Mouse (Mus musculus) 3134 (cell line): Measurements from ENCODE around the gene Bag3.
"Not testable (repeated sequence)": the region's sequence is repeated elsewhere in the genome, so short reads cannot be mapped to it uniquely, and the experiment has no call there.

Experiments used
- DNase-seq: peaks from one replicate; pipeline ENCODE4 v3.0.0-alpha.2; 2011; ENCODE audit warnings: low spot score; ENCODE audit not compliant: insufficient read length; ENCODE audit errors: extremely low read depth

The Bag3 gene

GRCm38 (mm10) chr7:128563373-128563772 is 40.0 kb downstream of the Bag3 start:
- no peak for DNase-seq

- no peak for DNase-seq
Observed at GRCm38 (mm10) chr7:128566311-128566710, 42.9 kb downstream of the Bag3 start.

DNA sequence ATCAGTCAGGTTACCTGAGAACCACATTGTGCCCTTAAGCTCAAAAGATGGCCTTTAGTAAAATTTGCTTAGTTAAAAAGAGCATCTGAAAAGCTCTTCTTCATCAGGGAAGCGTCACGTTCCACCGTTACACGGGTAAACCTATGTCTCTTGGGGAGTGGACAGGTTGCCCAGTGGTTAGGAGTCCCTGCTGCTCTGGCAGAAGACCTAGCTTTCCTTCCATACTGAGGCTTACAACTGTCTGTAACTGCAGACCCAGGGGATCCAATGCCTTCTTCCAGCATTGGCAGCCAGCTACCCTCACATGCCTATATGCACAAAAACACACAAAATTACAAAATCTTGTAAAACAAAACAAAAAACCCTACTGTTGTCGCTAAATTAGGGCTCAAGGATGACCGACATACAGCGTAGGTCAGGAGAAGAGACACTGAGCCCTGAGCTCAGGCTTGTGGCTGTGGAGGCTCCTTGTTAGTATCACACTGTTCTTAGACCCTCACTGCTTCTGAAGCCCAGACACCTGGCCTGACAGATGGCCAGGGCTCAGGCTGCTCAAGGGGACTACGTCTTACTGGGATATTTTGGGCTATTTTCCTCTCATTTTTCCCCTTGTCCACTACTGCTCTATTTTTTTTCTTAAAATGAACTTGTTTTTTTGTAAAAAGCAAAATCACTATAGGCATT is 44.3 kb downstream of the Bag3 start:
- no peak for DNase-seq

- DNase-seq: not testable (repeated sequence)
Observed at GRCm38 (mm10) chr7:128569429-128569828, 46.0 kb downstream of the Bag3 start.

GRCm38 (mm10) chr7:128569987-128570656 is 46.7 kb downstream of the Bag3 start:
- no peak for DNase-seq

GRCm38 (mm10) chr7:128570657-128571056 is 47.2 kb downstream of the Bag3 start:
- DNase-seq: not testable (repeated sequence)

DNA sequence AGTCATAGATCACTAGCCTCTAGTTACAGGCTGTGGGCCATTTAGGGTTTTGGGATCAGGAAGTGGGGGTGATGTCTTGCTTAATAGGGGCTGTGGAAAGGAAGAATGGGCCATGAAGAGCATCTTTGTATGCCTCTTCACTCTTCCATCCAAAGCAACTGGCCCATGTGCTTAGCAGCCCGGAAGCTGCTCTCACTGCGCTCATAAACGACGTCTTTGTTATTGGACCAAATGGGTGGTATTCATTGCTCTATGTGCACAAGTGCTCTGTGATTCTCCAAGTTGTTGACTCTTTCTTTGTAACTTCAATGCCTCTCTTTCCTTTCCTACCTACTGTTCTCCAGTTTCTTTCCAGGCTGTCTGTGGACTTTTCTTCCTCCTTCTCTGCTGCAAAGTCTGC is 48.6 kb downstream of the Bag3 start:
- no peak for DNase-seq

GRCm38 (mm10) chr7:128575211-128575610 is 51.8 kb downstream of the Bag3 start:
- DNase-seq: no peak

- DNase-seq: no peak
Observed at GRCm38 (mm10) chr7:128575794-128576193, 52.4 kb downstream of the Bag3 start.

GRCm38 (mm10) chr7:128577607-128578006 is 54.2 kb downstream of the Bag3 start:
- no peak for DNase-seq

DNA sequence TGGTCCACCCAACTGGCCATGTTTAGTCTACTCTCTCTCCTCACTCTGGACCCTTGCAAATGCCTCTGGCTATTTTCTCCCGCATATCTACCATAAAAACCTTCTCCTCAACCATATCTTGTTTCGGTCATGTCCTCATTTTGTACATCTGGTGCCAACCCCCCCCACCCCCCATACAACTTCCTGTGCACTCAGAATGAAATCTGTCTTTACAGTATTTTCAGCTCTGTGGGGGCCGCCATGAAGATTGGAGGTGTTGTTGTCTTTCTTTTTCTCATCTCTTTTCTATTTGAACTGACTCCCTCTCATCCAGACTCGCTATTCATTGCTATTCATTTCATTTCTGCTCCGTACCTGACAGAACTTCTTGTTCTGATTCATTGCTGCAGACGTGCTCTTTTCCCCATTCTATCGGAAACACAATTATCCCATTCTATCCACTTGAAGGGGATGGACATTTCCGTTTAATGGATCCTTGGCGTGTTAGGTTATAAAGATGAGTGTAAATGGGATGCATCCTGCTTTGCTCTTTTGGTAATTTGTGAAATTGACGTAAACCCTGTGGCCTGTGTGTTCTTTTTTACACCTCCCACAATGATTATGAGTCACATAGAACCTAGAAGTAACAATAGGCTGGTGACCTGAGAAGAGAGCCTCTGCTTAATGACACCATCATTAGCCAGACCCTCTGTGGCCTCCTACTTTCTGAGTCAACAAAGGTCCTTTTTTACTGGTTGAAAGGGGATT is 55.0 kb downstream of the Bag3 start:
- DNase-seq: no peak

DNA sequence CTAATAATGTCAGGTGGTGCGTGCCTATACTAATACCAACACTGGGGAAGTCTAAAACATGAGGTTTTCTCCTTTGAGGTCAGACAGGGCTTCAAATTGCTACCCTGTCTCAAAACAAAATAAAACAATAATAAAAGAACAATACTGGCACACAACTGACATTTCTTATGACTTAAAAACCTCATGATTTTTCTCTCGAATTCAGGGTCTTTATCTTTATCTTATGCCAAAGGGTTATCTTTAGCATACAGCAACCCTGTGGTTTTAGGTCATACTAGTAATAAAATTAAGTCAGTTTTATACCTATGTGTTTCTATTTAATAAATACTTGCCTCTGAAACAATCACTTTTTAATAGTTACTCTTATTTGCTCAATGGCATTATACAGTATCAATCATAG is 56.0 kb downstream of the Bag3 start:
- DNase-seq: no peak

GRCm38 (mm10) chr7:128580318-128580717 is 56.9 kb downstream of the Bag3 start:
- DNase-seq: no peak

DNA sequence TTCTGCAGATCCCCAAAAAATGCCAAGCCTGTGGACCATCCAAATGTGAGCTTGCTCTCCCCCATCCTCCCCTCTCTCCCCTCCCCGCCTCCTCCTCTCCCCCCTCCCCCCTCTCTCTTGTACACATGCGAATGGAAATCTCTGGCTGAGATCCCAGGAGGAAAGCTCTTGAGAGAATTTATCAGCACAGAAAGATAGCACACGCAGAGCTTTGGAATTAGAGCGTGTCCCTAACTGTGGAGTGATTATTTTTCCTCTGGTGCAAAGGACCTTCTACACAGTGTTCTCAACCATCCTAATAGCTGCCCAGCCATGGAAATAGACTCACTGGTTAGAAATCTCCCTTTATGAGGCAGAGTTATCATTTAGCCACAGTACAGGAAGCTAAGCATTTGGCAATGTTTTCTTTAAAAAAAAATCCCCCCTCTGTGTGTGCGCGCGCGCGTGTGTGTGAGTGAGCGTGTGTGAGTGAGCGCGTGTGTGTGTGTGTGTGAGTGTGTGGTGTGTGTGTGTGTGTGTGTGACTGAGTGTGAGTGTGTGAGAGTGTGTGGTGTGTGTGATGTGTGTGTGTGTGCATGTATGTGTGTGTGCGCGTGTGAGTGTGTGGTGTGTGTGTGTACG is 58.6 kb downstream of the Bag3 start:
- no peak for DNase-seq

DNA sequence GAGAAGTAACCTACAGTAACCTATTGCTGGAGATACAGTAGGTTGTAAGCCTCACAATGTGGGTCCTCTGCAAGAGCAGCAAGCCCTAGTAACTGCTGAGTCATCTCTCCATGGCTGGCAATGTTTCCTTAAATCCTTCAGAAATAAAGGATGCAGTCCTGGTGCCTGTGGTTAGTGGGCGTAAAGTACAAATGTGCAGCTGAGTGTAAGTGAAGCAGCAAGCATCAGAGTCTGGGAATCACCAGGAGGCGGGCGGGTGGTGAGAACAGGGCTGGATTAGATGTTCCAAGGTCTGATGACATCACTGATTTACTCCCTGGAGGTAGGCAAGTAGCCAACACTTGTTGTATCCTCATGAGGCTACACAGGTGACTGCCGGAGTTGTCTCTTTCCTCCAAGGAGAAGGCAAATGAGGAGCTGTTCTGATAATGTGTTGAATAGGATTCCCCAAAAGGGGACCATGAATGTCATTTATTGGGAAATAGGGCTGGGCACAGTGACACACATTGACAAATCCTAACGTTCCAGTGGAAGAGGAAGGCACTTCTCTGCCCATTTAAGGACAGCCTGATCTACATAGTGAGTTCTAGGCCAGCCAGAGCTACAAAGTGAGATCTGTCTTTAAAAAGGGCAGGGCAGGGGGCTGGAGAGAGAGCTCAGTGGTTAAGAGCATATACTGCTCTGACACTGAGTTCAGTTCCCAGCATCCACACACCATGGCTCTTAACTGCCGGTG is 60.0 kb downstream of the Bag3 start:
- DNase-seq: peak; percentile 56

- DNase-seq: no peak
Observed at GRCm38 (mm10) chr7:128587334-128587933, 64.0 kb downstream of the Bag3 start.

DNA sequence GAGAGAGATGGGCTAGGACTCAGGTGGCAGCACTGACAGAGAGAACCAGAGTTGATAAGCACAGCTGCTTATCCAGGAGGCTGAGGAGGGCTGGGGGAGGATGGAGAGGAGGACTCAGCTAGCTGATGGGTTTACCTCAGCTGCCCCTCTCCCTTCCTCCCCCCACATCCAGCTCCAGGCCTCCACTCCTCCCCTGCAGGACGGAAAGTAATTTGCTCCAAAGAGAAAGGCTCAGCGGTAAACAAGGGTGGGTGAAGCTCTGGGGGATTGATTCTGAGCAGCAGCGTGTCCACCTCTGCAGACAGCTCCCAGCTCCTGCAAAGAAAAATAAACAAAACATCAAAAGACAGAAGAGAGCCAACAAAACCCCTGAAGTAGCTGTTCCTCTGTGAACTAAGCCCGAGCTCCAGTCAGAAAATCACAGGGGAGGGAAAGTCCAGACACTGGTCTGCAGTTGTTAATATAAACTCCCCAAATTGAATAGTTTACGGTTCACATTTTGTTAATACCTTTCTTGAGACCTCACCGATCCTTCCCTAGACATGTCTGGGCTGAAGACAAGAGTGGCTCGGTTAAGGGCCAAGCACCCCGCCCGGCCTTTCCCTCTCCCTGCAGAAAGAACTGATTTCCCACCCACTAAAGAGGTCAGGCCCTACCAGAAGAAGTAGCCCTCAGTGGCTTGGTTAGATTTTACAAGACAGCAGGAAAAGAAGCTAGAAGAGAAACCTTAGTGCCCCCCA is 68.1 kb downstream of the Bag3 start:
- no peak for DNase-seq

DNA sequence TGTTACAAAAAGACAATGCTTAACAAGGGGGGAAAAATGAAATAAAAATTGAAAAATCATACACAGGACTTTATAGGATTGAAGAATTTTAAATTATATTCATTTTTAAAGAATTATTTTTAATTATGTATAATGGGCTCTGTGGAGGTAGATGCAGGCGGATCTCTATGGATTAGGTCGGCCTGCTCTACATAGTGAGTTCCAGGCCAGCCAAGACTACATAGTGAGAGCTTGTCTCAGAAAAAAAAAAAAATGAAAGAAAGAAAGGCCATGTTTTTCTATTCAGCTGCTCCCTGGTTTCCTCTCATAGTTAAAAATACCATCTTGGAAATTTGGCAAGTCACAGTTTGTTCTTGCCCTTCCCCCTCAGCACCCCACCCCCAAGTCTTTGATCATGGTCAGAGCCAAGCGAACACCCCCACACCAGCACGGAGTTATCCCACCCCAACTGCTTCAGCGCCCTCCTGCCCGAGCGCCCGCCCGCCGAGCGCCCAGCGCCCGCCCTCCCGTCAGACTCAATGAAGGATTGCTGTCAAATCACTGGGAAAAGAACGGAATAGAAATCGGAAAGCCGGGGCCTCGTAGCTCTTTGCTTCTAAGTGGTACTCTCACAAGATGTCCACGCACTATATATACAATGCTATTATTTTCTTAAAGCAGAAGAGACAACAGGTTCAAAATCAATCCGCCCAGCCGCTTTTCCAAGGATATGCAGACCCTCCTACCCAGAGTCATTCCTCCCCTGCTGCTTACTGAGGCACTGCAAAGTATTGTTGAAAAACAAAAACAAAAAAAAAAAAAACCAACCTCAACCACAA is 68.9 kb downstream of the Bag3 start:
- no peak for DNase-seq

GRCm38 (mm10) chr7:128592936-128593241 is 69.5 kb downstream of the Bag3 start:
- DNase-seq: no peak
